Mouse (Mus musculus) liver, adult 2 months (tissue): ENCODE measurements around the gene Slc27a4.

Experiments
- CTCF ChIP-seq: fragments of 200-500 bp; IDR thresholded peaks from 2 replicates; pipeline ENCODE4 v1.5.1; 2011; ENCODE audit warnings: low read depth, low read length, control low read depth
- POLR2A ChIP-seq: fragments of 200-500 bp; IDR thresholded peaks from 2 replicates; pipeline ENCODE4 v1.6.1; 2011; ENCODE audit warnings: low read length, control low read depth; ENCODE audit not compliant: insufficient read depth; ENCODE audit errors: extremely low read depth

DNA sequence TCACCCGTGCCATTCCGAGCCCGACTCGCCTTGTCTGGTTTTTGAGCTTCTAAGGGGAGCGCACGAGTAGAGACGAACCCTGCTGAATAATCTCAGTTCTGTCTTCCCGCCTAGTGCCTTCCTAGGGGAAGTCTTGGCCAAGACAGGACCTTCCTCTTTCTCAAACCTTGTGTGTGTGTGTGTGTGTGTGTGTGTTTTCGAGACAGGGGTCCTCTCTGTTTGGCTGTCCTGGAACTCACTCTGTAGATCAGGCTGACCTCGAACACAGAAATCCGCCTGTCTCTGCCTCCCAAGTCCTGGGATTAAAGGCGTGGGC, 25.2 kb downstream of the Slc27a4 start:
- TF ChIP-seq CTCF: no peak
- TF ChIP-seq POLR2A: no peak
